Mouse (Mus musculus) C2C12 (cell line): ENCODE measurements at regions not wholly inside any gene's neighbourhood (a gene's known extent, or its start where the extent isn't known, plus 50 kb on each side); places are given as distances from the start of the nearest gene placed in this dataset.

Source experiments
- CEBPB ChIP-seq: IDR thresholded peaks from one replicate; pipeline ENCODE4 v1.6.1; 2011; ENCODE audit warnings: low read depth, mild to moderate bottlenecking, control low read depth, moderate library complexity
- CTCF ChIP-seq: IDR thresholded peaks from one replicate; pipeline ENCODE4 v1.5.1; 2011; ENCODE audit not compliant: control insufficient read depth, insufficient read depth, insufficient read length
- MYOD1 ChIP-seq: IDR thresholded peaks from one replicate; pipeline ENCODE4 v1.6.1; 2011; ENCODE audit warnings: low read depth; ENCODE audit not compliant: control insufficient read depth, insufficient read length
- MYOG ChIP-seq: IDR thresholded peaks from one replicate; pipeline ENCODE4 v1.6.1; 2011; ENCODE audit not compliant: control insufficient read depth, insufficient read length; ENCODE audit errors: extremely low read depth

GRCm38 (mm10) chr17:67509091-67509618 is 123.4 kb downstream of the Lrrc30 start:
- TF ChIP-seq CTCF (no peak), MYOD1 (no peak), MYOG (no peak), CEBPB (no peak)
